27 mouse cellular contexts compared by ENCODE assay signal in genomic region chr5:34592666-34593065, GRCm38 (mm10). TPM values are rescaled to one million over a fixed set of nuclear protein-coding genes. Genes with fewer than 3 reads are reported as not detected.
DNase-seq lines count a peak whose midpoint lies in the region; ATAC-seq and TF ChIP-seq lines count a peak whose summit lies in the region.
"Had no signal": no experiment of that assay in that cellular context is flagged by ENCODE, and none has a peak within 500 bp of the region (broad histone marks: within the 10 kb centered on the region; RNA-seq: fewer than 3 reads in every experiment).

No protein-coding gene starts in this region.

- H3K27ac ChIP-seq in forebrain, embryonic 11.5 days (ENCODE audit: low read depth, low read length), result peak overlapping the region; percentile 65
- no peak overlapping the region for H3K27ac ChIP-seq in forebrain, embryonic 16.5 days (ENCODE audit: low read length)
- H3K27ac ChIP-seq in testis, adult 2 months (ENCODE audit: control insufficient read depth, insufficient read depth, low read depth, low read length), result peak overlapping the region; percentile 10; the same call in 1 of the 2 replicates
- H3K27ac ChIP-seq in ES-E14 (ENCODE audit: insufficient read depth, low read depth, low read length, poor library complexity, severe bottlenecking), result peak overlapping the region; percentile 44; the same call in 1 of the 2 replicates
- H3K27ac ChIP-seq: embryonic facial prominence, embryonic 12.5 days; embryonic facial prominence, embryonic 15.5 days; gastrocnemius, adult 2 months; heart, embryonic 13.5 days; hindbrain, embryonic 10.5 days; hindbrain, embryonic 13.5 days had no signal

- peaks cover 8% of the 10 kb centered on the region for H3K4me1 ChIP-seq in forebrain, embryonic 11.5 days (replicated peaks; ENCODE audit: control insufficient read depth, insufficient read depth, low read length)
- peaks cover 13% of the 10 kb centered on the region for H3K4me1 ChIP-seq in forebrain, embryonic 16.5 days (replicated peaks; ENCODE audit: control insufficient read depth, insufficient read depth, low read length)
- H3K4me1 ChIP-seq in testis, adult 2 months (ENCODE audit: control insufficient read depth, insufficient read depth, low read length), result peaks cover 4% of the 10 kb centered on the region
- H3K4me1 ChIP-seq in ES-E14 (ENCODE audit: control insufficient read depth in 2 of 2, insufficient read depth in 2 of 2, low read length in 2 of 2, poor library complexity in 1 of 2), result peaks cover 12 to 23% of the 10 kb centered on the region in 2 experiments

- no peak overlapping the region for H3K9ac ChIP-seq in forebrain, embryonic 11.5 days (ENCODE audit: low read length)
- no peak overlapping the region for H3K9ac ChIP-seq in forebrain, embryonic 16.5 days (replicated peaks; ENCODE audit: low read depth, low read length)
- H3K9ac ChIP-seq in ES-E14 (ENCODE audit: insufficient read depth, low read depth, low read length, poor library complexity, severe bottlenecking), result peak overlapping the region; percentile 23; the same call in 1 of the 2 replicates
- H3K9ac ChIP-seq: embryonic facial prominence, embryonic 12.5 days; embryonic facial prominence, embryonic 15.5 days; heart, embryonic 13.5 days; hindbrain, embryonic 13.5 days had no signal

- DNase-seq in forebrain, embryonic 11.5 days (ENCODE audit: low spot score), result no peak
- peak; percentile 65 for DNase-seq in heart, adult 11 months
- no peak for DNase-seq in heart, postnatal 10 days
- no peak for DNase-seq in testis, postnatal 10 days (ENCODE audit: low spot score)
- no peak for DNase-seq in ES-E14 (ENCODE audit: low read depth, low spot score)
- no peak for DNase-seq in frontal cortex, postnatal 36 days (ENCODE audit: low spot score in 2 of 2)
- DNase-seq: adrenal gland, postnatal 10 days; adrenal gland, postnatal 36 days; B cell, adult 2 months; cerebellum, adult 18-20 months; cerebellum, adult 9-10 months; cerebellum, postnatal 14 days; gastrocnemius, adult 2 months; gastrocnemius, postnatal 14 days; heart, adult 18-20 months; kidney, adult 18-20 months; kidney, adult 9 months had no signal

- no peak overlapping the region for H3K4me3 ChIP-seq in forebrain, embryonic 11.5 days (ENCODE audit: low read depth, low read length)
- H3K4me3 ChIP-seq in forebrain, embryonic 16.5 days (replicated peaks; ENCODE audit: low read length), result no peak overlapping the region
- no peak overlapping the region for H3K4me3 ChIP-seq in testis, adult 2 months (ENCODE audit: control insufficient read depth, low read depth, low read length)
- H3K4me3 ChIP-seq in ES-E14 (ENCODE audit: insufficient read depth in 1 of 2, low read depth in 1 of 2, low read length in 2 of 2, poor library complexity in 1 of 2, severe bottlenecking in 1 of 2), result no peak overlapping the region
- H3K4me3 ChIP-seq: embryonic facial prominence, embryonic 12.5 days; embryonic facial prominence, embryonic 15.5 days; gastrocnemius, adult 2 months; heart, embryonic 13.5 days; hindbrain, embryonic 10.5 days; hindbrain, embryonic 13.5 days had no signal

- no peak for TF ChIP-seq CTCF in testis, adult 2 months (IDR thresholded peaks at IDR 0.05; ENCODE audit: control insufficient read depth, insufficient read depth, insufficient replicate concordance, low read depth, low read length)

- H3K27me3 ChIP-seq in forebrain, embryonic 11.5 days (ENCODE audit: control insufficient read depth, insufficient read depth, low read length), result no peaks in the 10 kb centered on the region
- no peaks in the 10 kb centered on the region for H3K27me3 ChIP-seq in forebrain, embryonic 16.5 days (replicated peaks; ENCODE audit: control insufficient read depth, insufficient read depth, low read length)
- no peaks in the 10 kb centered on the region for H3K27me3 ChIP-seq in testis, adult 2 months (ENCODE audit: control insufficient read depth, insufficient read depth, low read length)
- H3K27me3 ChIP-seq: CH12.LX; embryonic facial prominence, embryonic 12.5 days; embryonic facial prominence, embryonic 15.5 days; heart, embryonic 13.5 days; hindbrain, embryonic 13.5 days had no signal

- no peak for TF ChIP-seq POLR2A in testis, adult 2 months (IDR thresholded peaks at IDR 0.05; ENCODE audit: control insufficient read depth, low read depth, low read length)

- no peaks in the 10 kb centered on the region for H3K9me3 ChIP-seq in forebrain, embryonic 11.5 days (ENCODE audit: control insufficient read depth, low read length)
- H3K9me3 ChIP-seq in forebrain, embryonic 16.5 days (ENCODE audit: control insufficient read depth, low read length), result no peaks in the 10 kb centered on the region
- no peaks in the 10 kb centered on the region for H3K9me3 ChIP-seq in ES-E14 (ENCODE audit: control insufficient read depth, insufficient read depth, low read depth, low read length)
- H3K9me3 ChIP-seq: embryonic facial prominence, embryonic 12.5 days; embryonic facial prominence, embryonic 15.5 days; heart, embryonic 13.5 days; hindbrain, embryonic 10.5 days; hindbrain, embryonic 13.5 days had no signal

- no peak overlapping the region for H3K4me2 ChIP-seq in forebrain, embryonic 11.5 days (ENCODE audit: low read depth, low read length, severe bottlenecking)
- no peak overlapping the region for H3K4me2 ChIP-seq in forebrain, embryonic 16.5 days (ENCODE audit: low read length)
- H3K4me2 ChIP-seq: embryonic facial prominence, embryonic 12.5 days; embryonic facial prominence, embryonic 15.5 days; heart, embryonic 13.5 days; hindbrain, embryonic 13.5 days had no signal

- intact Hi-C loops in heart, postnatal 10 days (cut with DNase I), result loop anchor here (5.0 kb wide), 1 partner anchor 45 kb away; no protein-coding TSS in a partner anchor

- no peaks in the 10 kb centered on the region for H3K36me3 ChIP-seq in forebrain, embryonic 11.5 days (ENCODE audit: control insufficient read depth, insufficient read depth, low read length)
- no peaks in the 10 kb centered on the region for H3K36me3 ChIP-seq in forebrain, embryonic 16.5 days (ENCODE audit: control insufficient read depth, insufficient read depth)
- H3K36me3 ChIP-seq in testis, adult 2 months (ENCODE audit: control insufficient read depth, insufficient read depth, low read length), result no peaks in the 10 kb centered on the region
- no peaks in the 10 kb centered on the region for H3K36me3 ChIP-seq in ES-E14 (ENCODE audit: control insufficient read depth, insufficient read depth, low read length, poor library complexity, severe bottlenecking)

- ATAC-seq in forebrain, embryonic 11.5 days (replicated peaks; ENCODE audit: low FRiP score), result no peak
- no peak for ATAC-seq in forebrain, embryonic 16.5 days
- ATAC-seq: hindbrain, embryonic 16.5 days; intestine, embryonic 16.5 days had no signal

- in situ Hi-C loops in ES-E14 (cut with MboI; ENCODE audit: low sequenced_read_pairs in 2 of 2, unreplicated experiment in 2 of 2), result no loop called here

- WGBS in forebrain, embryonic 11.5 days, result 91% methylated on average over 6 of the region's 6 CpGs
- 84% methylated on average over 6 of the region's 6 CpGs for WGBS in forebrain, embryonic 16.5 days

TF ChIP-seq in ES-E14, 5 proteins besides CTCF, POLR2A, EP300 and RAD21:
- no peak for TF ChIP-seq HCFC1 (IDR thresholded peaks at IDR 0.05; ENCODE audit: borderline replicate concordance, insufficient read depth, low read length)
- no peak for TF ChIP-seq MAFK (IDR thresholded peaks at IDR 0.05; ENCODE audit: insufficient read depth, low read depth, low read length)
- no peak for TF ChIP-seq ZC3H11A (IDR thresholded peaks at IDR 0.05; ENCODE audit: borderline replicate concordance, low read depth, low read length)
- no peak for TF ChIP-seq ZNF384 (IDR thresholded peaks at IDR 0.05; ENCODE audit: low read depth, low read length)
- no peak for TF ChIP-seq CHD2 (IDR thresholded peaks at IDR 0.05; ENCODE audit: low read depth, low read length)

RNA-seq across cellular contexts. Expression of gene Add1, which starts 19.2 kb away (rescaled TPM):
- 202 and 238 TPM in 2 replicates for polyA plus RNA-seq in forebrain, embryonic 11.5 days (2014; fragmentation: Nextera tagmentation; extraction: Ambion mirVana)
- polyA plus RNA-seq in forebrain, embryonic 16.5 days (2015; fragmentation: Nextera tagmentation; extraction: Ambion mirVana), result 224 and 243 TPM in 2 replicates
- total RNA-seq in heart, postnatal 10 days (2021), result 100 to 1,000 TPM; 187 to 196 TPM
- polyA plus RNA-seq in testis, adult 2 months (2012; rRNA removed), result 31.5 and 40.8 TPM in 2 replicates
- total RNA-seq in ES-E14 (2012; rRNA removed), result 57.5 and 78.4 TPM in 2 replicates

RNA-seq across cellular contexts. Expression of gene Mfsd10, which starts 44.3 kb away (rescaled TPM):
- polyA plus RNA-seq in forebrain, embryonic 11.5 days (2014; fragmentation: Nextera tagmentation; extraction: Ambion mirVana), result 87.7 and 96.0 TPM in 2 replicates
- 93.0 and 119 TPM in 2 replicates for polyA plus RNA-seq in forebrain, embryonic 16.5 days (2015; fragmentation: Nextera tagmentation; extraction: Ambion mirVana)
- total RNA-seq in heart, postnatal 10 days (2021), result 10 to 100 TPM; 20.7 to 25.4 TPM
- polyA plus RNA-seq in testis, adult 2 months (2012; rRNA removed), result 23.5 and 27.6 TPM in 2 replicates
- 192 and 348 TPM in 2 replicates for total RNA-seq in ES-E14 (2012; rRNA removed)
